Mouse (Mus musculus) left cerebral cortex, adult 8-10 months (tissue): Measurements from ENCODE around the gene Teddm1a. TPM values are rescaled to one million over a fixed set of nuclear protein-coding genes. Genes with fewer than 3 reads are reported as not detected.

Experiments used
- microRNA-seq, 2 experiments: library from miRNA; unstranded; fragments of <30 nt; microRNA quantifications; one replicate each; pipeline ENCODE4 v1.2.0; 2022
- total RNA-seq, 4 experiments: library from RNA; stranded (reverse); gene quantifications; 2 replicates each; pipeline ENCODE4 v1.2.4; 2022

Teddm1a gene
- total RNA-seq, 4 experiments from 2014 or later, result not detected

Small RNAs within 50 kb of the gene (microRNA-seq; reads per million reads assigned to microRNA genes)
- gene Mir8114, result 20.7 to 26.7 reads per million in 2 experiments

Other genes starting within 250 kb of the Teddm1a start
- gene Rgs8, start 238.7 kb upstream of the Teddm1a start, total RNA-seq, result 10 to 100 TPM; 67.8 to 86.0 (median 75.7) TPM
- 10 to 100 TPM; 10.1 to 13.2 (median 11.4) TPM for gene Rgs16, start 151.4 kb upstream of the Teddm1a start, total RNA-seq
- 10 to 100 TPM in 3 of 4 experiments, 1 to 10 TPM in 1; 10.0 to 12.9 (median 10.9) TPM for gene Rnasel, start 142.3 kb upstream of the Teddm1a start, total RNA-seq
- 1 to 10 TPM; 1.1 to 2.0 (median 1.4) TPM for gene Rgsl1, start 47.6 kb upstream of the Teddm1a start, total RNA-seq
- not detected for gene Teddm1b, start 17.4 kb upstream of the Teddm1a start, total RNA-seq
- gene Glul, start 8.2 kb downstream of the Teddm1a start, total RNA-seq, result 1,000 to 10,000 TPM; 1,837 to 2,236 (median 2,010) TPM
- gene Teddm2, start 8.5 kb downstream of the Teddm1a start, total RNA-seq, result 1 to 10 TPM; 2.4 to 3.7 (median 3.0) TPM